Mouse (Mus musculus) liver, adult (tissue): ENCODE measurements around the gene Zfp277.

ENCODE experiments used
- GATA4 ChIP-seq: IDR thresholded peaks from 2 replicates; pipeline ENCODE4 v1.6.1; 2014; ENCODE audit warnings: mild to moderate bottlenecking, low read length; ENCODE audit not compliant: insufficient replicate concordance

Zfp277 gene

GRCm38 (mm10) chr12:40445648-40446449 lies at the start of gene Zfp277, which contains the start of gene Dock4:
Gene Zfp277, minus strand, starts transcription at chr12:40445902.
Gene Dock4, plus strand, starts transcription at chr12:40445952.
- peak; percentile 39; the same call in 1 of the 2 replicates for TF ChIP-seq GATA4

GRCm38 (mm10) chr12:40486047-40486837 lies 40.5 kb upstream of the Zfp277 start:
- no peak for TF ChIP-seq GATA4

- no peak for TF ChIP-seq GATA4
Observed at GRCm38 (mm10) chr12:40485210-40485609, 39.5 kb upstream of the Zfp277 start.

GRCm38 (mm10) chr12:40484224-40484623 lies 38.5 kb upstream of the Zfp277 start:
- no peak for TF ChIP-seq GATA4

- TF ChIP-seq GATA4: no peak
Observed at GRCm38 (mm10) chr12:40477621-40478452, 32.1 kb upstream of the Zfp277 start.

GRCm38 (mm10) chr12:40473709-40474108 lies 28.0 kb upstream of the Zfp277 start:
- no peak for TF ChIP-seq GATA4

GRCm38 (mm10) chr12:40471649-40472399 lies 26.1 kb upstream of the Zfp277 start:
- no peak for TF ChIP-seq GATA4

GRCm38 (mm10) chr12:40469009-40469408 lies 23.3 kb upstream of the Zfp277 start:
- TF ChIP-seq GATA4: no peak

- TF ChIP-seq GATA4: no peak
Observed at GRCm38 (mm10) chr12:40468235-40468634, 22.5 kb upstream of the Zfp277 start.

GRCm38 (mm10) chr12:40464282-40464681 lies 18.6 kb upstream of the Zfp277 start:
- TF ChIP-seq GATA4: no peak

- no peak for TF ChIP-seq GATA4
Observed at GRCm38 (mm10) chr12:40463828-40464227, 18.1 kb upstream of the Zfp277 start.

GRCm38 (mm10) chr12:40462693-40463235 lies 17.1 kb upstream of the Zfp277 start:
- no peak for TF ChIP-seq GATA4

GRCm38 (mm10) chr12:40459673-40460265 lies 14.1 kb upstream of the Zfp277 start:
- TF ChIP-seq GATA4: no peak

- TF ChIP-seq GATA4: no peak
Observed at GRCm38 (mm10) chr12:40458977-40459376, 13.3 kb upstream of the Zfp277 start.
